Mouse (Mus musculus) fat pad, adult 2 months (tissue): ENCODE data around the gene Hpf1.

Source experiments
- DNase-seq: peaks from one replicate; pipeline ENCODE4 v3.0.0-alpha.2; 2011; ENCODE audit warnings: low read depth, low spot score; ENCODE audit errors: extremely low read depth

Gene Hpf1

DNA sequence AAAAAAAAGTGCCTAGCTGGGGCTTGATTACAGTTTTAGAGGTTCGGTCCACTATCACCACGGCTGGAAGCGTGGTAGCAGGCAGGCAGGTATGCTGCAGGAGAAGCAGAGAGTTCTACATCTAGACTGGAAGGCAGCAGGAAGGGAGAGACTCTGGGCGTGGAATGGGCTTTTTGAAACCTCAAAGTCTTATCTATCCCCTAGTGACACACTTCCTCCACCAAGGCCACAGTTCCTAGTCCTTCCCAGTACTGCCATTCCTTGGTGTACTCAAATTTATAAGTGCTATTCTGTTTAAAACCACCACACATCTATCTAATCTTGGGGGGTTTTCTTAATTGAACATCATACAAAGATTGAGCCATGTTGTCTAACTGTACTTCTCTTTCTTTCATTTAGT, 1.5 kb downstream of the Hpf1 start:
- no peak for DNase-seq

DNA sequence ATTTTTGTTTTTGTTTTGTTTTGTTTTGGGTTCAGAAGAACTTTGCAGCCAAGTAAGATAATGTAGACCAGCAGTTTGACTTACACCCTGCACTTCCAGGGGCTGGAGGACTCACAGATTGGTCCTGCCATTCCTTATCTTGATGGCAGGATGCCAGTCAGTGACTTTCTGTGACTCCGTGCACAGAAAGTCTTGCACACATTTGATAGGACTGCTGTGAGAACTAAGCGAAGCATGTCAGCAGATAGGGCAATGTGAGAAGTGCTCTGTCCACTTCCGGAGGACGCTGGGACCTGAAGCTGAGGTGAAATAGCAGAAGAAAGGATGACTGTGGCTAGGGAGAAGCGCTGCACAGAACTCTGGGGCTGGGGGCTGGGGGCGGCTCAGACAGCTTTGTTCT, 5.7 kb downstream of the Hpf1 start:
- DNase-seq = no peak

DNA sequence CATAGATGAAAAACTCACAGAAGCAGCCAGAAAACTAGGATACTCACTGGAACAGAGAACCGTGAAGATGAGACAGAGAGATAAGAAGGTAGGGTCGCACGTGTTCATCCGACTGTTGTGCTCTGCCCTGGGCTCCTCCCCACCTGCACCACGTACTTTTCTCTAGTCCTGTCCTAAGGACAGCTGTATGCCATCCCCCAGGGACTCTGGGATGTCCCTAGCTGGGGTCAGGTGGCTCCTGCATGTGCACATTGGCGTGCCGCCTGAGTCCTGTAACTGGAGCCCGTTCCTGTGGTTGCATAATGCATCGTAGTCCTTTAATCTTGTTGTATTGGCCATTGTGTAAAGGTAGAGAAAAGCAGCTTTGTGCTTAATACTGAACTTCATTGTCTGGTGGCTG, 9.9 kb downstream of the Hpf1 start:
- peak; percentile 45 for DNase-seq

DNA sequence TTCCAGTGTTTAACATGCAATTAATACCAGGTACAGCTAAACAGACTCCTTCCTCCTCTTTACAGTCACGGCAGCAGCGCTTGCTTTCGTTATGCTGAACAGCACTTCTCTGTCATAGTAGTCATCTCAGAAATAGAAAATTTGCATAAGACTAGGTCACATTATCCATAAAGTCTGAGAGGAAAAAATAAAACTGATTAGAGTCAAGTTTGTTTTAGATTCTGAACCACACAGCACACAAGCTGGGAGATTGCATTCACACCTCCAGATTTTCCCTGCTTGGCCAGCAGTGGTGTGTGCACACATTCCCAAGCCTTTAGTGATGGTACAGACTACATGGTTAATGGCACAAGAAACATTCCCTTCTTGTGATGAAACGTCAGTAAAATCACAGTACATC, 21.9 kb downstream of the Hpf1 start:
- DNase-seq = no peak

DNA sequence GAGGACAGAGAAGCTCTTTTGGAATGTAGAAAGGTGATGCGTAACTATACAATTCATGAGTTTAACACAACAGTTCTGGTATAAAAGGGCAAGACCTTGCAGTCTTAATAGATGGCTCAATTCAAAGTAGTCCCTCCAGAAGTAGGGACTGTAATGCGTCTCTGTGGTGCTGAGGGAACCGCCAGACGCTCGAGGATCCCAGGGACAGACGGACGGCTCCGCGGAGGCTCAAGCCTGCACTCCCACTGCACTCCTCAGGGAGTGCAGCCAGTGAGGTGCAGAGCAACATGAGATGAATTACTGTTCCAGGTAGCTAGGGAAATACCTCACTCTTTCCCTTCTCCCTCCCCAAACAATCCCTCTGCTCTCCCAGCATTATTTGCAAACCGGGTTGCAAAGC, 22.3 kb downstream of the Hpf1 start:
- DNase-seq = no peak

DNA sequence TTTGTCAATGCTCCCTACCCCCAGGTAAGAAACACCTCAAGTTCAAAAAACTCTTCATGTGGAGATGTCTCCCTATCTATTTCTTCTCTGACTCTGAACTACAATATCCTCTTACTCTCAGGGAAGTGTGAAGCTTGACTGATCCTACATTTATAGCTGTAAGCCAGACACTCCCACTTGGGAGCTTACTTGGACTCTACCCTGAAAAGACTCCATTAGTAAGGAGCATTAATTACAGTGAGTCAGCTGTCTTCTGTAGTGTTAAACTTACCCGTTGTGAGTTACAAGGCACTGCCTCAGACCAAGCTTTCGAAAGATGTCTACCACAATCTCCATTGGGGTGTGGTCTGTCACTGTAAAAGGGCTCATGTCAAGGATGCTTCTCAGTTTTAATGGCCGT, 28.9 kb downstream of the Hpf1 start:
- DNase-seq = no peak

DNA sequence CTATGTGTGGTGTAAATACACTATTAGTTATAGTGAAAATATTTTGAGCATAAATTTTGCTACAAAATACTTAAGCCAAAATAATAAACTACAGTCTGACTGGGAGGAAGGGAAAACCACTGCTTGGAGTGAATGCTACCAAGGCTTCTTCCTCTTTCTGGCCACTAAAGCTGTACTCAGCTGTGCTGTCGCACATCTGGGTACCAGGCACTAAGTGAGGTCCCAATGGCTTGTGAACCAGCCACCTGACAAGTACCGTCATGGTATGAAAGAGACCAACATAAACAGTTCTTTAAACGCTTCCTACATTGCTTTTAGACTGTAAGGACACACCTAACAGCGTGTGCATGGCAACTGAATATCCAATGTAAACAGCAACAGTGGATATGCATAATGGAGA, 30.0 kb downstream of the Hpf1 start:
- no peak for DNase-seq

DNA sequence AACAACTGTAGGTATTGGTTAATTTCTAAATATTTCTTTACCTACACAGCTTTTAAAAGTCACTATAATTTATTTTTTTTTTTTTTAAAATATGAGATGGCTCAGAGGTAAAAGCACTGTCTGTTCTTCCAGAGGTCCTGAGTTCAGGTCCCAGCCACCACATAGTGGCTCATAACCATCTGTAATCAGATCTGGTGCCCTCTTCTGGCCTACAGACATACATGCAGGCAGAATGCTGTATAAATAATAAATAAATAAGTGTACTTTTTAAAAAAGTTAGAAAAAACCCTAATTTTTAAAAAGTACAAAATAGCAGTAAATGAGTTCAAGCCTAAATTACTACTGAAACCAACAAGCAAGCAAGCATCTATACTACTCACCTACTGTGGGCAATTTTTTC, 43.4 kb downstream of the Hpf1 start:
- no peak for DNase-seq

DNA sequence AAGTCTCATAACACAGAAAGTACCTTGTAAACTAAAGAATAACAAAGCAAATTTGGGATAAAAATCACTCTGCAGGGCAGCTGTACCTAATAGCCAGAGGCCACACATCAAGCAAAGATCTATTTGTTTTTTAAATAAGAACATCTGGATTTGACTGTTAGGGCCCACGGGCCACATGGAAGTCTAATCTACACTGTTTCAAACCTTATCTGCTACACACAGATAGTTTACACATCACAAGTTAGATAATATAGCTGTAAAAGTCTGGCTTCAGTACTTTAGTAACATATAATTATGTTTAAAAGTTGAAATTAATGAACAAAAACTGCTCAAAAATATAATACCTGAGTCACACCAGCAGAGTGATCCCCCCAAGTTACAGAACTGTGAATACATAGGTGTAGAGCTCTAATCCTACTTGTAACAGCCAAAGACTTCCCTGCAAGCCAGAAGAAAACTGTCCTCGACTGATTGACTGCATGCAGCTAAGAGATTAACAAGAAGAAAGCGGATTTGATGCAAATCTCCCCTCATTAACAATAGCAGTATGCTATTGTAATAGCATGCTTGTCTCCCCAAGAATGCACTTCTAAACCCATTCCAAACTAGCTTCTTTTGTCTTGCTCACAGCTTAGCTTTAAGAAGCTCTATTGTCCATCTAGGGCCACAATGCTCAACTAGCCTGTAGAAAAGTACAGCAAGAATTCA, 48.7 kb downstream of the Hpf1 start:
- no peak for DNase-seq

DNA sequence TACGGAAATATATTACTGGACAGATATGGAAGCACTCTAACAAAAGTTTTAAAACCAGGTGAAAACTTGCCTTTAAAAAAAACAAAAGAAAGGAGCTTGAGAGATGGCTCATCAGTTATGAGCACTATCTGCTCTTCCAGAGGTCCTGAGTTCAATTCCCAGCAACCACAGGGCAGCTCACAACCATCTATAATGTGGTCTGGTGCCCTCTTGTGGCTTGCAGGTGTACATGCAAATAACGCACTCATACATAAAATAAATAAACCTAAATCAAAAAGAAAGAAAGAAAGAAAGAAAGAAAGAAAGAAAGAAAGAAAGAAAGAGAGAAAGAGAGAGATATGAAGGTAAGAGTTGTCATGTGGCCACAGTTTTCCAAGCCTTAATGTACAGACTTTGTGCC, 52.6 kb downstream of the Hpf1 start:
- no peak for DNase-seq

DNA sequence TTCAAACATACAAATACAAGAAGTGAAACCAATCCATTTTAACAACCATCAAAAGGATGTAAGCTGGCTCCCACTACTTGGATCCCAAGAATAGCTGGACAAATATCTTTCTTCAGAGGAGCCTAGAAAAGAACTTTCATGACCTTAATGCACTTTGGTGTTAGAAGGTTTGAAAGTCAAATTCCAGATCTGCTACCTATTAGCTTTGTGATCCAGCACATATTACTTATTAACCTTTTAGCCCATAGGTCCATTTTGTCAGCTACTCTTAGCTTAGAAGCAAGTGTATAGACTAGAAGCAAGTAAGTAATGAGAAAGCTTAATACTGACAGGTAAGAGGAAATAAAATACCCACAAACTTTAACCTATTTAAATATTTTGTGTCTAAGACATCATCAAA, 57.3 kb downstream of the Hpf1 start:
- no peak for DNase-seq

DNA sequence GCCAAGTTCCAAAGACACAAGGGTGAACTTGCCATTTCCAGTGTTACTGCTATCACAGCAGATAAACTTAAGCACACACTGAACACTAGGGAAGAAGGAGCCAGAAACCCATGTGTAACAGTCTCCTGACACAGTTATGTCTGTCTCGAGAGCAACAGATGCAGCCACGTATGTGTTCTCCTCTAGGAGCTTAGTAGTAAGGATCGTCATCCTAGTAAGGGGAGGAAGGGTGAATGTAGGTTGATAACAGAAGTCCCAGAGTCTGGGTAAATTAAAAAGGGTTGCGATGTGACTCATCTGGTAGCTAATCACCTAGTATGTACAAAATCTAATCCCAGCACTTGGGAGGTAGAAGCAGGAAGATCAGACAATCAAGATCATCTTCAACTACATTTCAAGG, 59.6 kb downstream of the Hpf1 start:
- no peak for DNase-seq

DNA sequence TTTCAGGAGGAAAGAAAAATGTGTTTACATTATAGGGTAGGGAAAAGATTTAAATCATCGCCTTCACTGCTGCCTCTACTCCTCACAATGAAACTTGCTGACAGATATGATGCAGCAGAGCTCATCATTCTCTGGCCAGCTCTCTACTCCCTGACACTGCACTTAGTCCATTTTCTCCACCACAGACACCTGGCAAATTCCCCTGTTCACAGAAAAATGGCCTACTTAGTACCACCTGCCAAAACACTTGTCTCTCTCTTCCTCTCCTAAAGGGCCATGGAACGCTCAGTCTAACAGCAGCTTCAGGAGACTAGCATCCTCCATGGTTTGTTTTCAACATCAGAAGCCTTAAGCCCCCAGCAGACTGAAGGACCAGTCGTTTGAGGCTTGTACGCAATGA, 61.1 kb downstream of the Hpf1 start:
- no peak for DNase-seq

DNA sequence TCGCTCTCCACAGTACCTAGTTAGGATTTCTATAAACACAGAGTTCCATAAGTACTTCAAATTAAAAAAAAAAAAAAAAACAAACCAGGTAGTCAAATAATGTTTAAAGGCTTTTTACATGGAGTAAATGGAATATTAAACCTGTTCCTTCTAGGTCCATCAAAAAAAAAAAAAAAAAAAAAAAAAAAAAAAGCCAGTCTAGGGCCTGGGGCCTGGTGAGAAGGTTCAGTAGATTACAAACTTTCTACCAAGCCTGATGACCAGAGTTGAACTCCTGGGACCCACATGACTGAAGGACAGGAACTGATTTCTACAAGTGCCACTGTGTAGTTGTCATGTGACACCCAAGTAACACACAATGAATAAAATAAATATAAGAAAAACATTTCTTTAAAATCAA, 61.5 kb downstream of the Hpf1 start:
- no peak for DNase-seq

DNA sequence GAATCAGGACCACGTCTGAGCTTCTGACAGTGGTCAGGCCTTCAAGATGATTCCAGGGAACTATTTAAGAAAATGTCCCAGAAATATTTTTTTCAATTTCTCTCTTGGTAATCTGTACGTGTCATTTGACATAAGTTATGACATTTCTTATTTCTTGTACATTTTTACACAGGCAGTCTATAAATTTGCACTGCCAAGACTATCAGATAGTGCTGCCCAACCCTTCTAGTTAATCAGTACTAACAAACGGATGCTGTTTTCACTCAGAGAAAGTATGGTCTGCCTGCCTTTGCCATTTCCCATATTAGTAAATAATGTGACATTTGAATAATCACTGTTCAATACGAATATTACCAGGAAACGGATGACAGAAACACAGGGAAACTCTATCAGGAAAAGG, 62.6 kb downstream of the Hpf1 start:
- no peak for DNase-seq

DNA sequence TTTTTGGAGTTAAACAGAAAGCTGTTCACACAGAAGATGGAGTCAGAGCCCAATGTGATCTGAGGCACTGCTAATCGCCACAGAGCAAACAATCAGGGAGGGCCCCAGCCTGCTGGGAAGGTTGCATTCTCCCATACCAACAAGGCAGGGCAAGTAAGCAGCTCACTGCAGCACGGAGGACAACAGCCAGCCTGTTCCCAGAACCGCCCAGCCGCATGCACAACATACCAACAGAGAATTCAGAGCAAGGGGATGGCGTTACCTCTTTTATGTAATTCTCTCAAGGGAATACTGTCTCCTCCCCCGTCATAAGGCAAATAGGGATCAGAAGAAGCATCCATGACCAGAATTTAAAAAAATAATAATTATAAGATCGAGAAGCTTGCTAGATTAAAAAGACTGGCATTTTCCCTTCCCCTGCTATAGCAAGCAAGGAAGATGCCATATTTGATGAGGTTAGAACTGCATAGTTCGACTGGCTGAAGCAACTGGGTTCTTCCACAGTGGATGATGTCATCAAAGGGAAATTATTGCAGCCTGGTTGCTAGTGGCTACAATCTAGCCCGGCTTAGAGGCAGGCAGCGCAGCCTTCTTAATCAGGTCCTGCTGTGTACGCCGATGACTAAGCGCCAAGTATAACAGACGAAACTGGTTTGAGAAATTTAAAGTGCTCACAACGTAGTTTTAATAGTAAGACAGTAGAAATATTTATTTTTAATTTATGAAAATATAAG, 64.2 kb downstream of the Hpf1 start:
- DNase-seq = peak; percentile 45

DNA sequence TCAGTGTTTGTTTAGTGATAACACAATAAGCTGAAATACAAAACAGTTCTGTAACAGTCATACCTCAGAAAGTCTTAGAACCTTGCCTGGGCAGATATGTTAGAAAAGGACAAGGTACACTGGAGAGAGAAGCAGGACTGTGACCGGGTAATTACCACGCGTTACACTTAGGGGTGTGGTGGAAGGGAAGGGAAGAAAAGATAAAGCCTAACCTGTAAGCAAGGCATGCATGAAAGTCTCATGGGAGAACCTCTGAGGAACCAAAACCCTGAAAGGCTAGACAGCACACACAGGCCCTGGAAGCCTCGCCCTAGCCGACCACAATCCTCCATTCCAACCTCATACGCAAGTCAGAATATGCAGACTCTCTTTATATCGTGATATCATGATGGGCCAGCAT, 66.6 kb downstream of the Hpf1 start:
- no peak for DNase-seq
